Mouse (Mus musculus): ENCODE measurements around the gene Lin28a. TPM values are rescaled to one million over a fixed set of nuclear protein-coding genes. Genes with fewer than 3 reads are reported as not detected.
A peak's percentile ranks its signal among the peaks of the same experiment; 100 is the strongest.

The Lin28a gene
- not detected for total RNA-seq (2022)

DNA sequence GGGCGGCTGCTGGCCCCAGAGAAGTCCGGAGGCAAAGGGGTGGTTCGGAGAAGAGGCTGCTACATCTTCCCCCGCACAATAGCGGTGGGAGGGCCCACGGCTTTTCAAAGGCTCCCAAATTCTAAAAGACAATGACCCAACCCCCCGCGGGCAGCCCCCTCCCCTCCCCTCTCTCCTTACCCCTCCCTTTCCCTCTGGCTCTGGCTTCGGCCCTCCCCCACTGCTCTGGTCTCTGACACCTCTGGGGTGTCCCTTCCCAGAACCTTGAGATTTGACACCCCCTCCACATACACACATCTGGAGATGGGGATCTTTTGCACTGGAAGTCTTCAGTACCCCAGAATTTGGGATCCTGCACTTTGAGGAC is at the start of gene Lin28a:
Lin28a (minus strand) TSS at position 63 of the 367 bp plus-strand sequence.
- no peak for DNase-seq (ENCODE audit: low spot score in 2 of 2)

DNA sequence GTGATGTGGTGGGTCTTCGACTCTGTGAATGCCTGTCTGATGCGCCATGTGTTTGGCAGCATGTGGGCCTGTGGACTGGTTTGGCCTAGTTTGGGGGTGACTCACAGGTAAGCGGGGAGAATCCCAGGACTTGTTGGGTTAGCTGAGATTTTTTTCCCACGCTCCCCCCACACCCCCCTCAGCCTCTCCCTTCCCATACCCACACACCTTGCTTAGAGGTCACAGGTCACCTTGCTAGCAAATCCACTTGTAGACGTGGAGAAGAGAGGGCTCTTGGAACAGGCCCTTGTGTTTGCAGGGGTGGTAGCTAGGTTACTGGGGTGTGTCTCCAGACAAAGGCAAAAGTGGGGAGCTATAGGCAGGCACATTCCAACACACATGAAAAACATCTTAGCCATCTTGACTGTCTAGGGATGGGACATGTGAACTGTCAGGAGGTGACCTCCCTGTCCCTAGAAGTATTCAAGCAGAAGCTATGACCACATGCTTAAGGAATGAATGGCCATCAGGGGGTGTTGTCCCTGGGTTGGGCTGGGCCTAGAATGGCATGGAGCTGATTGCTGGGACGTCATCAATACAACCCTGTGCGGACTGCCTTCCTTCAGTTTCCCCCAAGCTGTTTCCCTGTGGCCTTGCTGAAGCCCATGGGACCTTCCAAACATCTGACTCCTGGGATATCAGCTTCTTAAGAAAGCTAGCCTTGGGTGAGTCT is 49.3 kb upstream of the Lin28a start:
- DNase-seq (ENCODE audit: low spot score in 2 of 2): no peak

DNA sequence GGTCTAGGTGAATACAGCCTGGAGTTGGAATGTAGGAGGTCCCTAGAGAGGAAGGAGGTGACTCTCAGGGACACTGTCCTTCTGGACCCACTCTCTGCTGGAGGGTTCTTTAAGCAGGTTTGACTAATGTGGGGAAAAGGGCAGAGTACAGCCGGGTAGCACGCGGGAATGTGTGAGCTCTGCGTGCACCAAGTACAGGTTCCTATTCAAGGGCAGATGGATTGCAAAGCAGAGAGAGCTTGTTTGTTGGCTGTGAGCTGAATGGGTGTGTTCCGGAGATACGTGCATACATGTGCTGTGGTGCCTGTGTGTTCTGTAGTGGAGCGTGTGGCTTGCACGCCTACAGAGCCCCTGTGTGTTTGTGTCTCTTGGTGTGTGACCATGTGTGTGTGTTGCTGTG is 48.7 kb upstream of the Lin28a start:
- no peak for DNase-seq (ENCODE audit: low spot score in 2 of 2)

DNA sequence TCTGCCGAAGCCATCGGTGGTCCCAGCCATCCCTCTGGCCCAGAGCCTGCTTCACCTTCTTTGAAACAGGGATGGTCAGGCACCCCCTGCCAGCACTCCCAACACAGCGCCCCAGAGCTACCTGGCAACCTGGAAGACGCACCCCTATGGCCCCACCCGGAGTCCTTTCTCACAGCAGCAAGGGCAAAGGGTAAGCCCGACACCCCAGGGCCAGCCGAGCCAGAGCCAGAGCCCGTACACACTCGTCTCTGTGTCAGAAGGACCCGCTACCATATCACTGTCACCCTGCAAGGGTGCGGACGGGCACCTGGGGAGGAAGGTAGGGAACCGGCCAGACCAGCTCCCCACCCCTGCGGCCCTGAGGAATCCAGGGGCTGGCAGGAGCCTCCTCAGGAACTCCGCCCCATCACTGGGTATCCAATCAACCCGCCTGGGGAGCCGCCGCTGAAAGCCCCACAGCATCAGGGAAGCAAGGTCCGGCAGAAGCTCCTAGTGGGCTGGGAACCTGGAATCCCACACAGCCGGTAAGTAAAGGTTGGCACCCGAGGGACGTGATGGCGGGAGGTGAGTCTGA is 46.9 kb upstream of the Lin28a start:
- no peak for DNase-seq (ENCODE audit: low spot score in 2 of 2)

DNA sequence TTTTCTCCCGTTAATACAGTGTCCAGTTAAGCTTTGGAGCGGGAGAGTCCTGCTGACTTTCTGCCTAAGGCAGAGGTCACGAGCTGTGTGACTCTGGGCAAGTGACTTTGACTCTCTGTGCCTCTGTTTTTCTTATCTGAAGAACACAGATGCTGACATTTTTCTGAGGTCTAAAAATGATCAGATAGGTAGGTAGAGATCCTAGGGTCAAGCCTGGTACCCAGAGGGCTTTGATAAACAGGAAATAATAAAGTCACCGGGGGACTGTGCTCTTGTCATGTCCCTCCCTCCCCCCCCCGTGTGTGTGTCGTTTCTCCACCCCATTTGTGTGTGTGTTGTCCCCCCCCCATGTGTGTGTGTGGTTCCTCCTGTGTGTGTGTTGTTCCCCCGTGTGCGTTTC is 43.9 kb upstream of the Lin28a start:
- no peak for DNase-seq (ENCODE audit: low spot score in 2 of 2)

DNA sequence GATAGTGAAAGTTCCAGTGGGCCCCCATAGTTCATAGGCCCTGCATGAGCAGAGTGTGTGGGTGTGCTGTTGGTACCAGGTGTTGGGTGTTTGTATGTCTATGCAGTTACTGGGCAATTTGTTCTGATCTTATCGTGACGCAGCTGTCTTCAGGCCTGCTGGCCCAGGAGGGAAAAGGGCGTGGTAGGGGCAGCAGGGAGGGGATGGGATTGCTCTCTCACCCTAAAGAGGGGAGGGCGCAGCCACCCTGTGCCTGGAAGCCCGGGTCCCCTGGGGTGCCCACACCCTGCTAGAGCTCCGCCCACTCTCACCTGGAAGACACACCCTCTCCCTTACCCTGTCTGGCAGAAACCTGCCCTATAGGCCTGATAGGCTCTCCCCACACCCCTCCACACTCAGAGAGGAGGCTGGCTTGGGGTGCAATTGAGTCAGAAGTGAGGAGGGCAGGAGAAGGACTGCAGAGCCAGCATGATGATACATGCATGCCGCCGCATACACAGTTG is 43.4 kb upstream of the Lin28a start:
- no peak for DNase-seq (ENCODE audit: low spot score in 2 of 2)

DNA sequence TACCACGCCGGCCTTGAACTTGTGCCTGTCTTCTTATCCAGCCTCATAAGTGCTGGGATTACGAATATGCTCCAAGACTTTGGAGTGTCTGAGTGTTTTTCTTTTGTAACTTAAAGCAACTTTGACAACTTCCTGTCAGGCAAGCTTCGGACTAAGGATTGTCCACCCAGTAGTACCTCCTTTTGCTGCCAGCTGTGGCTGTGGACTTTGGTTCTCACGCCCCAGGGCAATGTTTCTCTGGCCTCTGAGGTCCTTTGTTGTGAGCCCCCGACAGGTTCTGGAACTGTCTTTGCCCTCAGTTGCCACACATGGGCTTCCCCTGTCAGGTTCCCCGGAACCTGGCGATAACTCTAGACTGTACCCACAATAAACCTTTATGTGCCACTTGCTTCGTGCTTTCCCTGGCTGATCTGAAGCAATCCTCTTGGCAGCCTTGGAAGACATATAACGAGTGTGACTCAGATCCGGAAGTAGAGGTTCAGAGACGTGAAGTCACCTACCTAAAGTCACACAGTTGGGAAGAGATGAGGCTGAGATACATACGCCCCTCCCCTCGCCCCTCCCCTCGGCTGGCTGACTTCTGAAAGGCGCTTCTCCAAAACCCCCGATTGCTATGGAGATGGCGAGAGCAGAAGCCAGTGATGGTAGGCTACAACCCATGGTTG is 42.7 kb upstream of the Lin28a start:
- DNase-seq (ENCODE audit: low spot score in 2 of 2): no peak

DNA sequence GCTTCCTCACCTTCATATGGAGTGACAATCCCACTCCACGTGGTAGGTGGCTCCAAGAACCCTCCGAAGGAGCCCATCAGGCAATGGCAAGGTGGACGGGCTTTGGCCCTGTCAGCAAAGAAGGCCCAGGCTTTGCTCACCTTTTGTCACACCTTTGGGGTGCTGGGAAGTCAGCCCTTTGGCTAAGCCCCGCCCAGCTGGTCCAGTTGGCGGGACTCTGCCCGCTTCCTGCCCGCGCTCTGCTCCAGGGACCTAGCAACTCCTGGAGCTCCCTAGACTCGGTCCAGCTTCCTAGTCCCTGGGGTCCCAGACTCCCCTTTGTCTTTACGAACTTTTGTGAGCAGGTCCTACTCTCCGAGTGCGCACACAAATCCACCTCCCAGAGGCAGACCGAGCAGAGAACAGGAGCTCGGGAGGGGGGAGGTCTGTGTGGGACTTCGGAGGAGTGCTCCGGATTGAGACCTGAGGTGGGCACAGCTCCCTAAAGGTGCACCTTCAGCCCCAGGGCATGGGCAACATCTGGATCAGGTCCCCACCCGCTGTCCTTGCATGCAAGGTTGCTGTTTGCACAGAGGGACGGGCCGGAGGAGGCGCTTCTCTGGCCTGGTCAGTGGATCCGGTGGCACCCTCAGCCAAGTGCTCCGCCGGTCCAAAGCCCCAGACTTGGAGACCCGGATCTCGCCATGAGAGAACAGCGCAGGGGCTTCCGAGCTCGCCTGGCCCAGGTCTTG is 41.7 kb upstream of the Lin28a start, which contains the start of gene Crybg2:
Crybg2 (plus strand) TSS at position 681 of the 731 bp plus-strand sequence.
- no peak for DNase-seq (ENCODE audit: low spot score in 2 of 2)

DNA sequence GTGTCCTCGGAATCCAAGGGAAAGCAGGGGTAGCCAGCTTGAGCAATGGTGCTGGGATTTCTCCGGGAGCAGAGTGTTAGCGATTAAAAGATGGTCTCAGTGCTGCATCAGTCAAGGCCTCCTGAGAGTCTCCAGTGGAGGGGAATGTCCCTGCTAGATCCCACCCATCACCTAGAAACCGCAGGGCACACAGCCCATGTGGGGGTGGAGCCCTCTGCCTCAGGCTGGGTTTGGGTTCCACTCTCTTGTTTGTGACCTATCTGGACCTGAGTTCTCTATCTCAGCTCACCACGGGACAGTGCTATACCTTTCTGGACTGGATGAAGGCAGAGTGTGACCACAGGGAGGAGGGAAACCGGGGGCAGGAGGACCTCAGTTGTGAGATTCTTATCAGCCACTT is 40.3 kb upstream of the Lin28a start:
- DNase-seq (ENCODE audit: low spot score in 2 of 2): no peak

DNA sequence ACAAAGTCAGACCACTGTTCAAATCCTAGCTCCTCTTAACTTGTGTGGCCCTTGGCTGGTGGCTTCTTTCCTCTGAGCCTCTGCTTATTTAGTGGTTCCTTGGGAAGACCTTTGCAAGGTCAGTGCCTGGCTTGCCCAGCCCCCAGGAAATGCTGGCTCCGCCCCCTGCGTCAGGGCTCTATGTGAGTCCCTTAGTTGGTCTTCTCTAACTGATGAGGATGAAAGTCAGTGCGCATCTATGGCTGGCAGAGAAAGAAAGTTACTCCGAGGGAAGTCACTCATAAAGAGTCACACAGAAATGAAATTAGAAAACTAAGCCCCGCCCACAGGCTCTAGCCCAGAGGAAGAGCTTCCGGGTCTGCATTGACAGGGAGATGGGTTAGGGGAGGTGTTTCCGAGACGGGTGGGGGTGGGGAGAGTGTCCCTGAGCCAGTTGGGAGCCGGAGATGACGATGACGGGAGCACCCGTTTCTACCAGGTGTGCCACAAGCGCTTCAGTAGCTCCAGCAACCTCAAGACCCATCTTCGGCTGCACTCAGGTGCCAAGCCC is 39.6 kb upstream of the Lin28a start:
- no peak for DNase-seq (ENCODE audit: low spot score in 2 of 2)

DNA sequence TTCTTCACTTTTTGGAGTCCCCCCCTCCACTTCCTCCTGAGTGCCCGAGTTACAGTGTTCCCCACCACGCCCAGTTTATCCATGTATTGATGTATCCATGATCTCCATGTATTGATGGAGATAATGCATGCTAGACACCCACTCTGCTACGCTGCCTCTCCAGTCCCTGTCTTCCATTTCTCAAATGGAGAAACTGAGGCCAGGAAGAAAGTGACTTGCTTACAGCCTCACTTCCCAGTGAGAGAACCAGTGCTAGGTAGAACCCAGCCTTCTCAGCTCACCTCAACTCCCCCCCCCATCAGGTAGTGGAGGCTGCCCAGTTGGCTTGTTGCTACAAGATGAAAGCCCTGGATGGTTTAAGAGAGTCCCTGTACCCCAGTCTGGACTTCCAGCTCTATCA is 34.9 kb upstream of the Lin28a start, which contains the start of gene Zfp683:
Zfp683 (plus strand) TSS at position 301 of the 400 bp plus-strand sequence.
- no peak for DNase-seq (ENCODE audit: low spot score in 2 of 2)

DNA sequence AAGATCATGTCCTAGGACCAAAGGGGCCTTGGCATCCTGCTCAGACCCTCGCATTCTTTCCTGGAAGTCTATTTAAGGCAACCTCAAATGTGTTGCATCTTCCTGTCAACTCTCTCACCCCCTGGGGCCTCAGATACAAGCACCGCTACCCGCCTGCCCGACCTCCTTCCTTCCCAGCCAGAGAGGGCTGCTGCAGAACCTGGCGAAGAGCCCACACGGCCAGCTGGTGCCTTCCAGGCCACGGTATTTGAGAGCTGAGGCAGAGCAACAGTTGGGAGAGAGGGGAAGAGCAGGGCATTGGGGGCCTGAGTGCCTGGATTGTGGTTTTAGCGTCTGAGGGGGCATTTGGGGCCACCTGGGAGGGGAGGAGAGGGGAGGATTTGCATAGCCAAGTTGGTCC is 33.9 kb upstream of the Lin28a start:
- no peak for DNase-seq (ENCODE audit: low spot score in 2 of 2)

DNA sequence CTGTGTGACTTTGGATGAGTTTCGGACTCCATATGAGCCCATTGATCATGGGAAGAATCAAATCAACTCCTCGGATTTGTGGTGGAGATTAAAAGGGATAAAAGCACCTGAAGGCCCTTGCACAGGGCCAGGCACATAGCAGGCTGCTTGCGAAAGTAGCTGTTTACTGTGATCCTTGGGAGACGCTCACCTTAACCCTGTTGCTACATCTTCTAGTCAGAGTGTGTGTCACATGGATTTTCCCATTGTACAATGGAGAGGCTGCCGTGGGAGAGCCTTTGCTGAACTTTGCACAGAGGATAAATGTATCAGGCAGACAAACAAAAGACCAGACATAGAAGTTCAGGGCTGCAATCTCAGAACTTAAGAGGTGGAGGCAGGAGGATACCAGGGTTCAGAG is 33.3 kb upstream of the Lin28a start:
- no peak for DNase-seq (ENCODE audit: low spot score in 2 of 2)

DNA sequence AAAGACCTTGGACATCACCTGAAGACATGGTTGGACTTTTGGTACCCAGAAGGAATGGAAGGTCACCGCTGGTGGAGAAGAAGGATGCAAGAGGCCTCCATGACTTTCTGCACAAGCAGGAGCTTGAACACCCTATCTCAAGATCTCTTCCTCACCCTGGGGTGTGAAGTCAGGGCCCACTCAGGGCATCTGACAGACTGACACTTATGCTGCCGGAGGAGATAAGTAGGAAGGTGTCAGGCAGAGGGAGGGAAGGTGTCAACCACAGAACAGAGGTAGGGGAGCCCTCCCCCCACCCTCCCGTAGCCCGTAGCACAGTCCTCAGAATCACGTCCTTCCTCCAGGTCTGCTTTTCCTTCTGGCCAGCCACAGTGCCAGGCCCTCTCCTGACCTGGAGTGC is 29.0 kb upstream of the Lin28a start:
- no peak for DNase-seq (ENCODE audit: low spot score in 2 of 2)

DNA sequence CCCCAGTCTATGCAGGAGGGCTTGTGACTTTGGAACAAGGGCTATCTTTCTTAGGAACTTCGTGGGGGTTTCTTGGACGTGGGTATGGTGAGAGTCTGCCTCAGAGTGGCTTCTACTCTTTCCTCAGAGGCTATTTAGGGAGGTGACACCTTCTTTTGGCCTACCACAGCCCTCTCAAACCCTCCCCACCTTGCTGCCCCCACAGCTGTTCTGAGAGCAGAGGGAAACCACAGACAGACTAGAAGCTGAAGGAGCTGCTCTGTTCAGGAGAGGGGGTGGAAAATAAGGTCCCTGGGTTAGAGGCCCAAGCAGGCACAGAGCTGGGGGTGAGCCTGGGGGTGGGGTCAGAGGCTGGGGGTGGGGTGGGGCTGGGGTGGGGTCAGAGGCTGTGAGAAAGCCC is 24.4 kb upstream of the Lin28a start:
- no peak for DNase-seq (ENCODE audit: low spot score in 2 of 2)

DNA sequence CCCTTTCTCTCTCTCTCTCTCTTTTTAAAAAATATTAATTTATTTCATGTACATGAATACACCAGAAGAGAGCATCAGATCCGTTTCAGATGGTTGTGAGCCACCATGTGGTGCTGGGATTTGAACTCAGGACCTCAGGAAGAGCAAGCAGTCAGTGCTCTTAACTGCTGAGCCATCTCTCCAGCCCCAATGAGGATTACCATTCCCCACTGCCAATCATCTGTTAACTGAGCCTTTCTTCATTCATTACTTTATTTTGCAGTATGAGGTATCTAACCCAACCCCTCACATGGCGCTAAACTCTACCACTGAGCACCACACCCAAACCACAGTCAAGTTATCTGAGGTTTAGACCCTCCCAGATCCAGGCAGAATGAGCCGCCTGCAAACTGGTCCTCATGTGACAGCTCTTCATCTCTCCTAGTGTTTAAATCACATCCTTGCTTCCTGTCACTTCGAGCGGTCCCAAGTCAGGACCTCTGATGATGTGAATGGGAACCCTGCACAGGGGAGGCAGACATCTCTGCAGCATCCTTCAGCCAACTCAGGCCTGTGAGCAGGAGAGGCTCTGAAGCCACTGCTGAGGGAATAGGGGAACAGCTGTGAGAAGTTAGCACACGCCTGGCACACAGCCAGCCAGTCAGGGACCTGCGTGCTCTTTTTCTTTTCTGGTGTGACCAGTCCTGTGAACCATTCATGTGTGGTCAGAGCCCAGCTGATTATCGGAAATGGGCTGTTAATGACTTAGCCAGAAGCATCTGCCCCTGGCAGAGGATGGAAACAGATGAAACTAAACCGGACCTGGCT is 22.9 kb upstream of the Lin28a start:
- DNase-seq (ENCODE audit: low spot score in 2 of 2): no peak

DNA sequence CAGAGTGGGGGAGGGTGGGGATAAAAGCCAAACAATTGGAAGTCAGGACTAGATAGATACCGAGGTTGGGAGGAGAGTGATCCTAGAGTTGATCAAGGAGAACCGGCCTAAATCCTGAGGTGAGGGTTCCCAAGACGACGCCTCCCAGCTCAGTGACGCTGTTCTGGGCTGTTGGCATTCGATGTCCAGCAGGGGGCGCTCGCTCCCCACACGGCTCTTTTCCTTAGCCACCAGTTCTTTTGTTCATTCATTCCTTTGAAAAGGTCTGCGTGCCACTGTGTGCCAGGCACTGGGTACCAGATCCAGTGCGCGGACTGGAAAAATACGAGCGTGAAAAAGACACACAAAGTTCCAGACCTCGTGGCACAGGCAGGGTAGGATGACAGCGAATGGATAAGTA is 17.3 kb upstream of the Lin28a start:
- peak; percentile 68 to 84 for DNase-seq (ENCODE audit: low spot score in 2 of 2)

DNA sequence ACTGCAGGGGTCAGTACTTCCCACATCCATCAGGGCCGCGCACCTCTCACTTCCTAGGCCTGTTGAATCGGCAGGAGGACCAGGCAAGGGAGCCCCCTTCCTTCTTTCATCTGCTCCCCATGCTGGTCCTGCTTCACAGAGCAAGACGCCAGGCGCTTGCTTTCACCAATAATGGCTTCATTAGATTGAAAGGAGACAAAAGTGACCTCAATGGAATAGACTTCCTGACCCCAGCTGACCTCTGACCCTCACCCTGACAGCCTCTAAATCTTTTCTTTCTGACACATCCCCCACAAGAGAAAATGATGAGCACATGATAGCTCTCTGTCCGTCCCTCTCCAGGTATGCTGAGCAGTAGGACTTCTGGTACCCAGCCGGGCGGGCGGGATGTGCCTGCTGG is 7.2 kb upstream of the Lin28a start:
- DNase-seq (ENCODE audit: low spot score in 2 of 2): no peak

DNA sequence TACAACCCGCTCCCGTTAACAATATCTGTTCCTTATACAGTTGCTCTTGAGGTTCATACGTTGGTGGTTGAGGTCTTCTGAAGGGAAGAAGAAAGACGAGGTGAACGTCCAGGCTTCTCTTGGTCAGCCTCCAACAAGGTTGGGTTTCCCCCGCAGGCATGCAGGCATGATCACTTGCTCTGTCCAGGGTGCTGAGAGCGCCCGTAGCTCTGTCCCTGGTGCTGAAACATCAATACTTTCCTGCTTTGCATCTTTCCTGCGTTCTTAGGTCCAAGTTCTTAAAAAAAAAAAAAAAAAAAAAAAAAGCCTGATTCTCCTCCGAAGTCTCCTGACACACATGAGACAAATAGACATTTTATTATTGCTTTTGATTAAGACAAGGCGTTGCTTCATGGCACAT is 2.0 kb upstream of the Lin28a start:
- DNase-seq (ENCODE audit: low spot score in 2 of 2): peak in 1 of 2 experiments; percentile 20

DNA sequence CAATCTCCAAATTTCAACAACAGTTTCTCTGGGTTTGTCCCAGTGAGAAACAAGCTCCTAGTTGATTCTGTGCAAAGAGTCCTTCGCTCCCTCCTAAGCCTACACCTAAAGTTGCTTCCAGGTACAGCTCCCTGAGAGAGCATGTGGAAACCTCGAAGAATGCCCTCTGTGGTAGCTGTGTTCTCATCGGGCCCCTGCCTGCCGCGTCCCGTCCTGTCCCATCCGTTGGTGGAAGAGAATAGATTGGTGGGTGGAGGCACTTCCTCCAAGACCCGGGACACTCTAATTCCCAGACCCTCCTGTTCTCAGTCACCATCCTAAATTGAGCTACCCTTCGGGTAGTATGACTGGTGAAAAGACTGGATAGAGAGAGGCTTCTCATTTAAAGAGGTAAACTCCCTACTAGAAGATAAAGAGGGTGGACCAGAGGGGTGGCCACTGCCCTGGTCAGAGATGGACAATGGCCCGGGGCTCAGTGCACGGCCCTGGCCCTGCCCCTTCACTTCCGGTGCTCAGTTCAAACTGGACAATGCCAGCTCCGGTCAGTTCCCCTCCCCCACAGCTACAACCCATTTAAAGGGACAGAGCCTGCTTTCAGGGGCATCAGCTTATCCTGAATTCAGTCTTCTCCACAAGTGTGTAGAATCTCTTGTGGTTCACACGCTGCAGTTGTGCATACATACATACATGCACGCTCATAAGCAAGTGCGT is 1.2 kb upstream of the Lin28a start:
- DNase-seq (ENCODE audit: low spot score in 2 of 2): no peak

All from left cerebral cortex, adult 8-10 months (tissue).